Mouse (Mus musculus) midbrain, embryonic 14.5 days (tissue): ENCODE data around the gene Vapa. TPM values are rescaled to one million over a fixed set of nuclear protein-coding genes. Genes with fewer than 3 reads are reported as not detected.
"Not testable (repeated sequence)": the region's sequence is repeated elsewhere in the genome, so short reads cannot be mapped to it uniquely, and the experiment has no call there.

Experiments used
- ATAC-seq: fragments of 200-750 bp; cut with Nextera tagmentation; 2 replicates; pipeline ENCODE4 v1.8.0; 2017; ENCODE audit warnings: moderate number of reproducible peaks, moderate library complexity; ENCODE audit not compliant: low FRiP score, low TSS enrichment
- DNase-seq: peaks from one replicate; pipeline ENCODE4 v3.0.0-alpha.2; 2015
- H3K27ac ChIP-seq: fragments of 300-500 bp; sonication (generic); replicated peaks from 2 replicates; pipeline ENCODE4 v1.5.1; 2014; ENCODE audit warnings: mild to moderate bottlenecking, low read depth, low read length, moderate library complexity
- H3K27me3 ChIP-seq: fragments of 300-500 bp; sonication (generic); 2 replicates; pipeline ENCODE4 v1.6.1; 2014; ENCODE audit warnings: low read length, control low read depth, mixed read lengths; ENCODE audit not compliant: control insufficient read depth, insufficient read depth
- H3K36me3 ChIP-seq: fragments of 300-500 bp; sonication (generic); 2 replicates; pipeline ENCODE4 v1.6.1; 2014; ENCODE audit warnings: low read length, control low read depth; ENCODE audit not compliant: control insufficient read depth, insufficient read depth
- H3K4me1 ChIP-seq: fragments of 300-500 bp; sonication (generic); 2 replicates; pipeline ENCODE4 v1.6.1; 2014; ENCODE audit warnings: mild to moderate bottlenecking, antibody characterized with exemption, low read length, control low read depth; ENCODE audit not compliant: control insufficient read depth, insufficient read depth
- H3K4me2 ChIP-seq: fragments of 300-500 bp; sonication (generic); 2 replicates; pipeline ENCODE4 v1.6.1; 2014; ENCODE audit warnings: mild to moderate bottlenecking, low read length, moderate library complexity
- H3K4me3 ChIP-seq: fragments of 300-500 bp; sonication (generic); replicated peaks from 2 replicates; pipeline ENCODE4 v1.5.1; 2014; ENCODE audit warnings: low read depth, low read length
- H3K9ac ChIP-seq: fragments of 300-500 bp; sonication (generic); replicated peaks from 2 replicates; pipeline ENCODE4 v1.6.1; 2014; ENCODE audit warnings: mild to moderate bottlenecking, low read length, moderate library complexity
- H3K9me3 ChIP-seq: fragments of 300-500 bp; sonication (generic); 2 replicates; pipeline ENCODE4 v1.6.1; 2016; ENCODE audit warnings: low read length, control low read depth, mixed read lengths; ENCODE audit not compliant: control insufficient read depth
- WGBS: fragments of 180-500 bp; shearing (Covaris S2); extraction: QIAGEN DNeasy Blood & Tissue Kit; methylation state at CpG from one replicate; pipeline ENCODE4 v1.1.7; 2014; 5-methylcytosine and 5-hydroxymethylcytosine counted together
- polyA plus RNA-seq: library from polyadenylated mRNA; unstranded; fragments of >200 nt; fragmentation: Nextera tagmentation; extraction: Ambion mirVana; gene quantifications from 2 replicates; pipeline ENCODE4 v1.2.1, GENCODE M21; 2014

Vapa gene
- polyA plus RNA-seq, 1 experiment from 2014 or later, result 291 TPM

GRCm38 (mm10) chr17:65552426-65552997 lies 60.8 kb downstream of the Vapa start:
- Histone ChIP-seq H3K9ac (no peak overlapping the region), H3K27me3 (no peaks in the 10 kb centered on the region), H3K9me3 (no peaks in the 10 kb centered on the region), H3K4me1 (no peaks in the 10 kb centered on the region), H3K4me3 (no peak overlapping the region), H3K36me3 (no peaks in the 10 kb centered on the region), H3K4me2 (no peak overlapping the region), H3K27ac (no peak overlapping the region)
- WGBS, result 88% methylated on average over 12 of the region's 12 CpGs
- ATAC-seq, result no peak
- no peak for DNase-seq

GRCm38 (mm10) chr17:65550357-65550756 lies 63.0 kb downstream of the Vapa start:
- no peak for ATAC-seq

GRCm38 (mm10) chr17:65548698-65549365 lies 64.5 kb downstream of the Vapa start:
- no peaks in the 10 kb centered on the region for H3K27me3 ChIP-seq
- no peaks in the 10 kb centered on the region for H3K4me1 ChIP-seq
- H3K4me3 ChIP-seq, result no peak overlapping the region
- WGBS, result 80% methylated on average over 18 of the region's 18 CpGs
- H3K9me3 ChIP-seq, result no peaks in the 10 kb centered on the region
- DNase-seq (no peak), ATAC-seq (no peak)
- no peaks in the 10 kb centered on the region for H3K36me3 ChIP-seq
- H3K4me2 ChIP-seq, result no peak overlapping the region
- H3K27ac ChIP-seq, result no peak overlapping the region
- no peak overlapping the region for H3K9ac ChIP-seq

More at GRCm38 (mm10) chr17:65550357-65550756, 63.0 kb downstream of the Vapa start:
- Histone ChIP-seq H3K27me3 (no peaks in the 10 kb centered on the region), H3K4me3 (no peak overlapping the region), H3K27ac (no peak overlapping the region), H3K36me3 (no peaks in the 10 kb centered on the region), H3K9me3 (no peaks in the 10 kb centered on the region), H3K4me2 (no peak overlapping the region), H3K4me1 (no peaks in the 10 kb centered on the region), H3K9ac (no peak overlapping the region)
- no peak for DNase-seq
- 85% methylated on average over 4 of the region's 4 CpGs for WGBS

- H3K9me3 ChIP-seq, H3K27me3 ChIP-seq, H3K4me3 ChIP-seq, H3K36me3 ChIP-seq, H3K9ac ChIP-seq, DNase-seq, H3K4me2 ChIP-seq, H3K4me1 ChIP-seq, H3K27ac ChIP-seq, ATAC-seq: not testable (repeated sequence)
- WGBS, result 97% methylated on average over 4 of the region's 4 CpGs
Observed at GRCm38 (mm10) chr17:65546221-65546620, 67.1 kb downstream of the Vapa start.

- H3K27ac ChIP-seq, result no peak within 1 kb of the TSS
- H3K9me3 ChIP-seq, result no peaks in the 10 kb centered on the region
- DNase-seq (peak; percentile 76), ATAC-seq (peak; percentile 75; the same call in 1 of the 2 replicates)
- H3K4me3 ChIP-seq, result peak within 1 kb of the TSS; percentile 32
- no peaks in the 10 kb centered on the region for H3K4me1 ChIP-seq
- H3K4me2 ChIP-seq, result peak within 1 kb of the TSS; percentile 60
- H3K9ac ChIP-seq, result peak within 1 kb of the TSS; percentile 42; the same call in 1 of the 2 replicates
- H3K27me3 ChIP-seq, result no peaks in the 10 kb centered on the region
- WGBS, result 11% methylated on average over 26 of the region's 26 CpGs
- H3K36me3 ChIP-seq, result no peaks in the 10 kb centered on the region
Observed at GRCm38 (mm10) chr17:65540441-65541272, 72.7 kb downstream of the Vapa start, which contains the start of gene Tmem232. Tmem232 (minus strand) TSS chr17:65540782.

GRCm38 (mm10) chr17:65536156-65536555 lies 77.2 kb downstream of the Vapa start:
- no peak overlapping the region for H3K9ac ChIP-seq
- H3K4me3 ChIP-seq, result no peak overlapping the region
- ATAC-seq (no peak), DNase-seq (peak; percentile 78)
- H3K9me3 ChIP-seq, result no peaks in the 10 kb centered on the region
- no peak overlapping the region for H3K27ac ChIP-seq
- H3K4me1 ChIP-seq, result no peaks in the 10 kb centered on the region
- H3K4me2 ChIP-seq, result no peak overlapping the region
- 34% methylated on average over 3 of the region's 3 CpGs for WGBS
- H3K27me3 ChIP-seq, result no peaks in the 10 kb centered on the region
- H3K36me3 ChIP-seq, result no peaks in the 10 kb centered on the region

- not testable (repeated sequence) for H3K9me3 ChIP-seq, DNase-seq, H3K4me2 ChIP-seq, ATAC-seq, H3K27me3 ChIP-seq, H3K36me3 ChIP-seq, H3K4me3 ChIP-seq, H3K4me1 ChIP-seq, H3K9ac ChIP-seq, H3K27ac ChIP-seq
Observed at GRCm38 (mm10) chr17:65532381-65532780, 81.0 kb downstream of the Vapa start.
